Mouse (Mus musculus): ENCODE measurements around the gene Olfr1415. TPM values are rescaled to one million over a fixed set of nuclear protein-coding genes. Genes with fewer than 3 reads are reported as not detected.
A peak's percentile ranks its signal among the peaks of the same experiment; 100 is the strongest.

Gene Olfr1415
- polyA plus RNA-seq, 1 experiment: not detected

GRCm38 (mm10) chr1:92474066-92474578, 21.8 kb downstream of the Olfr1415 start:
- WGBS: 3% methylated on average over 10 of the region's 10 CpGs

DNA sequence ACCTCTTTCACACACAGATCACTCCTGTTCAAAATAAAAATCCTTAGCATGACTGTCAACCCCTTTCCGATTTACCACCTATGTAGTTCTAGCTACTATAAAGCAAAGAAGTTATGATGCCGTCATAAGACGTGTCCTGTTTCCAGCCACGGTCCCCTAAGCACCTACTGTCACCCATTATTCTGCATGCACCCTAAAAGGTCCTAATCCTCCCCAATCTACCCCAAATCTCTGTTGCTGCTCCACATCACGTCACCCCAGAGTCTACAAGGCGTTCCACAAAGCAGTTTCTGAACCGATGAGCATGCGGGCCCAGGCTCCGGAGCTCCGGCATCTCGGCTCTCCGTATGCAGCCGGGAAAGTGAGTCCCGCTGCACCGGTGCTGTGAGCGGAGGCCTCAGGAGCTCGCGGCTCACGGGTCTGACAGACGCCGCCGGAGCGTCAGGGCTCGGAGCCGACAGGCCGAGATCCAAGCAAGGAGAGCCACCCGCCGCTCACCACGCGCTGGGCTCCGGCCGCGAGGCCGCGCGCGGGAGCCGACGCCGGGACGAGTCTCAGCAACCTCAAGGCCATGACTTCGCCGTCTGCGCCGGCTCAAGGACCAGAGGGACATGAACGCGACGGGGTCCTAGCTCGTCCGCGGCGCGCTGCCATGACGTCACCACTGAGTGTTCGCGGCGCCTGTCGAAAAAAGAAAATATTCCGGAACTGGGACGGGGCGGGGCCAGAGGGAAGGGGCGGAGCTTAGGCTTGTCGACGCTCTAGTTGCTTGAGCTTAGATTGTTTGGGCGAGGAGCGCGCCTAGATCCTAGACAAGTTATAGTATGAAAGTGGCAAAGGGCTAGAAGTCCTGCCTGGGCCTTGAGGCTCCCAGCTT, 22.5 kb downstream of the Olfr1415 start, which contains the start of gene Ndufa10:
Ndufa10 (minus strand) TSS at position 696 of the 877 bp plus-strand sequence.
- peaks cover 7% of the 10 kb centered on the region for H3K4me1 ChIP-seq (ENCODE audit: control insufficient read depth, insufficient read depth, low read length)
- WGBS: under 1% methylated on average over 67 of the region's 67 CpGs
- TF ChIP-seq CTCF (IDR thresholded peaks at IDR 0.05; ENCODE audit: insufficient read depth, low read length) (no peak), POLR2A (IDR thresholded peaks at IDR 0.05; ENCODE audit: borderline replicate concordance, extremely low read depth, low read depth, low read length) (peak; percentile 81; the same call in 1 of the 2 replicates)

More at GRCm38 (mm10) chr1:92474066-92474578, 21.8 kb downstream of the Olfr1415 start:
- peaks cover 7% of the 10 kb centered on the region for H3K4me1 ChIP-seq (ENCODE audit: control insufficient read depth, insufficient read depth, low read length)
- no peak for DNase-seq
- no peak for TF ChIP-seq POLR2A (IDR thresholded peaks at IDR 0.05; ENCODE audit: borderline replicate concordance, extremely low read depth, low read depth, low read length)
- TF ChIP-seq CTCF (IDR thresholded peaks at IDR 0.05; ENCODE audit: insufficient read depth, low read length): no peak
- peak overlapping the region; percentile 84 for H3K4me3 ChIP-seq (replicated peaks; ENCODE audit: extremely low read depth, low read depth, low read length)

GRCm38 (mm10) chr1:92468891-92469290, 27.0 kb downstream of the Olfr1415 start:
- Histone ChIP-seq H3K4me1 (ENCODE audit: control insufficient read depth, insufficient read depth, low read length) (peaks cover 4% of the 10 kb centered on the region), H3K4me3 (replicated peaks; ENCODE audit: extremely low read depth, low read depth, low read length) (no peak overlapping the region)
- TF ChIP-seq POLR2A (IDR thresholded peaks at IDR 0.05; ENCODE audit: borderline replicate concordance, extremely low read depth, low read depth, low read length) (no peak), CTCF (IDR thresholded peaks at IDR 0.05; ENCODE audit: insufficient read depth, low read length) (no peak)
- DNase-seq: no peak
- 59% methylated on average over 4 of the region's 4 CpGs for WGBS

More for the DNA sequence above, 22.5 kb downstream of the Olfr1415 start, which contains the start of gene Ndufa10:
- peak within 1 kb of the TSS; percentile 84 for H3K4me3 ChIP-seq (replicated peaks; ENCODE audit: extremely low read depth, low read depth, low read length)
- peak; percentile 95 for DNase-seq

GRCm38 (mm10) chr1:92458416-92458815, 37.5 kb downstream of the Olfr1415 start:
- TF ChIP-seq CTCF (IDR thresholded peaks at IDR 0.05; ENCODE audit: insufficient read depth, low read length) (no peak), POLR2A (IDR thresholded peaks at IDR 0.05; ENCODE audit: borderline replicate concordance, extremely low read depth, low read depth, low read length) (no peak)
- H3K4me1 ChIP-seq (ENCODE audit: control insufficient read depth, insufficient read depth, low read length): no peaks in the 10 kb centered on the region
- H3K4me3 ChIP-seq (replicated peaks; ENCODE audit: extremely low read depth, low read depth, low read length): no peak overlapping the region
- WGBS: 95% methylated on average over 6 of the region's 6 CpGs
- no peak for DNase-seq

DNA sequence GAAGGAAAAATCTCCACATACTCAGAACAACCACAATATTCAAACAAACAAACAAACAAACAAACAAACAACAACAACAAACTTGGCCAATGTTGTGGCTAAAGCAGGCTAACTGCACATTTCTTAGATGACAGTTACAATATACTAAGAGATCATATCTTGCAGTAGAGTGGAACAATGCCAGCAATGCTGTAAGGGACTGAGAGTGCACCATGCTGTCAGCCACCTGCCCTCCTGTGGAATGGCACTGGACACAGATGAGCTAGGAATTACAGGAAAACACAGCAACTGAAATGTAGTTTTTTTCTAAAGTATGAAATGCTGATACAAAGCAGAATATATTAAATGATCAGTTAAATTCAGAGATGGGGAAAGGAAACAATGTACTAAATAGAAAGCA, 38.1 kb downstream of the Olfr1415 start:
- no peak for DNase-seq
- no peak for TF ChIP-seq POLR2A (IDR thresholded peaks at IDR 0.05; ENCODE audit: borderline replicate concordance, extremely low read depth, low read depth, low read length)
- no peak for TF ChIP-seq CTCF (IDR thresholded peaks at IDR 0.05; ENCODE audit: insufficient read depth, low read length)
- H3K4me1 ChIP-seq (ENCODE audit: control insufficient read depth, insufficient read depth, low read length): no peaks in the 10 kb centered on the region
- no peak overlapping the region for H3K4me3 ChIP-seq (replicated peaks; ENCODE audit: extremely low read depth, low read depth, low read length)

- Histone ChIP-seq H3K4me1 (ENCODE audit: control insufficient read depth, insufficient read depth, low read length) (no peaks in the 10 kb centered on the region), H3K4me3 (replicated peaks; ENCODE audit: extremely low read depth, low read depth, low read length) (no peak overlapping the region)
- no peak for DNase-seq
- TF ChIP-seq POLR2A (IDR thresholded peaks at IDR 0.05; ENCODE audit: borderline replicate concordance, extremely low read depth, low read depth, low read length): no peak
- TF ChIP-seq CTCF (IDR thresholded peaks at IDR 0.05; ENCODE audit: insufficient read depth, low read length): peak; percentile 46; the same call in 1 of the 2 replicates
- 67% methylated on average over 8 of the region's 8 CpGs for WGBS
These were observed 42.0 kb downstream of the Olfr1415 start for GRCm38 (mm10) chr1:92453751-92454445.

DNA sequence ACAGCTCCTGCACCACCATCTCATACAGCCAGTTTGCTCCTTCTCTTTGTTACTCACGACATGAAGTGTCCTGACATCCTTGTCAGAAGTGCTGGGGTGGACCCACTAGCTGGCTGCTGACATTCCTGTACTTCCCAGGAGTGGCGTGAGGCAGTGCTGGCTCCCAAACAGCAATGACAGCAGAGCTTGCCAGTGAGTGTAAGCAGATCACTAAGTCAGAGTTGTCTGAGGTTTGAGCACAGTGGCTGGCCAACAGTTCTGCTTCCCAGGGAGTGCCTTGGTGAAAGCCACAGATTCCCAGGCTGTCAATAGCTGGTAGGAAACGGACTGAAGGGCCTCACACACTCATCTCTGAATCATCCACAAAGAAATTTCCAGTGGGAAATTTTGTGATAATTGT, 47.6 kb downstream of the Olfr1415 start:
- WGBS: 70% methylated on average over 3 of the region's 3 CpGs
- DNase-seq: no peak
- TF ChIP-seq CTCF (IDR thresholded peaks at IDR 0.05; ENCODE audit: insufficient read depth, low read length) (no peak), POLR2A (IDR thresholded peaks at IDR 0.05; ENCODE audit: borderline replicate concordance, extremely low read depth, low read depth, low read length) (no peak)
- Histone ChIP-seq H3K4me1 (ENCODE audit: control insufficient read depth, insufficient read depth, low read length) (no peaks in the 10 kb centered on the region), H3K4me3 (replicated peaks; ENCODE audit: extremely low read depth, low read depth, low read length) (no peak overlapping the region)

DNA sequence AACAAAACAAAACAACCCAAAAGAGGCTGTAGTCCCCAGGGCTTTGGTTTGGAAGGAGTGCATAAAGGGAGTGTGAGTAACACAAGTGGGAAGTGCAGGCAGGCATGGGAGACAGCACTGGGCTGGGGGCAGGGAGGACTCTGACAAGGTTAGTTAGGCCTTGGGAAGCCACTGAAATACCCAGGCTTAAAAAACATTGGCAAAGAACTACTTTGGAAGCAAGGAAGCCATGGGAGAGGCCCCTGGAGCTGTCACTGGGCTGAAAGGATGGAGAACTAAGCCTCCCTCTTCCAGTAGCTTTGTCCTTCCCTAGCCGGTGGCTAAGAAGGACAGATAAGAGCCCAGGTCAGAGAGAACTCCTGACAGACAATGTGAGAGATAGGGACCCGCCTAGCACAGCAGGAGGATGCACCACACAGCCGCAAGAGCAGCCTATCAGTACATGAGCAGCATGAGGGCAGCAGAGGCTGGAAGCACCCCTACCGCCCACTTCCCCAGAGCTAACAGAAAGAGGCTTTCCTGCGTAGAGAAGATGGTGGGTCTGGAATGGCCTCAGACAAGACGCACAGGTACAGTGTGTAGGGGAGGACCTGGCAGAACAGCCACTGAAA, 54.3 kb downstream of the Olfr1415 start:
- TF ChIP-seq CTCF (IDR thresholded peaks at IDR 0.05; ENCODE audit: insufficient read depth, low read length) (no peak), POLR2A (IDR thresholded peaks at IDR 0.05; ENCODE audit: borderline replicate concordance, extremely low read depth, low read depth, low read length) (no peak)
- WGBS: 81% methylated on average over 6 of the region's 6 CpGs
- DNase-seq: no peak
- H3K4me3 ChIP-seq (replicated peaks; ENCODE audit: extremely low read depth, low read depth, low read length): no peak overlapping the region
- H3K4me1 ChIP-seq (ENCODE audit: control insufficient read depth, insufficient read depth, low read length): peaks cover 20% of the 10 kb centered on the region
